Mouse (Mus musculus) myocyte (in vitro differentiated cells): Measurements from ENCODE around the gene Tcf12. TPM values are rescaled to one million over a fixed set of nuclear protein-coding genes. Genes with fewer than 3 reads are reported as not detected.

Experiments used
- H3K27me3 ChIP-seq: one replicate; pipeline ENCODE4 v1.6.1; 2011; ENCODE audit not compliant: control insufficient read depth, insufficient read depth, insufficient read length
- H3K36me3 ChIP-seq: one replicate; pipeline ENCODE4 v1.6.1; 2011; ENCODE audit not compliant: control insufficient read depth, insufficient read depth
- H3K4me2 ChIP-seq: one replicate; pipeline ENCODE4 v1.6.1; 2011; ENCODE audit warnings: low read depth, control low read depth
- H3K4me3 ChIP-seq: one replicate; pipeline ENCODE4 v1.5.1; 2011; ENCODE audit warnings: mild to moderate bottlenecking, control low read depth, moderate library complexity
- H3K79me2 ChIP-seq: one replicate; pipeline ENCODE4 v1.6.1; 2011; ENCODE audit not compliant: control insufficient read depth, insufficient read depth
- H3ac ChIP-seq: one replicate; pipeline ENCODE4 v1.6.1; 2011; ENCODE audit not compliant: control insufficient read depth, insufficient read length
- CEBPB ChIP-seq: IDR thresholded peaks from 2 replicates; pipeline ENCODE4 v1.6.1; 2011; ENCODE audit warnings: mild to moderate bottlenecking, moderate library complexity; ENCODE audit not compliant: poor library complexity, insufficient read depth, severe bottlenecking
- E2F4 ChIP-seq: IDR thresholded peaks from one replicate; pipeline ENCODE4 v1.6.1; 2011; ENCODE audit warnings: mild to moderate bottlenecking, control low read depth, moderate library complexity; ENCODE audit not compliant: insufficient read depth
- MAX ChIP-seq: IDR thresholded peaks from one replicate; pipeline ENCODE4 v1.6.1; 2011; ENCODE audit warnings: low read depth, mild to moderate bottlenecking, control low read depth
- MYOD1 ChIP-seq, 3 experiments: IDR thresholded peaks; one replicate each; pipeline ENCODE4 v1.6.1; 2011; ENCODE audit warnings: control low read depth in 2 of 3, low read depth in 2 of 3, mild to moderate bottlenecking in 2 of 3, moderate library complexity in 1 of 3; ENCODE audit not compliant: insufficient read length in 2 of 3, control insufficient read depth in 1 of 3
- MYOG ChIP-seq, 3 experiments: IDR thresholded peaks; one replicate each; pipeline ENCODE4 v1.6.1; 2011; ENCODE audit warnings: control low read depth in 2 of 3, low read depth in 2 of 3, mild to moderate bottlenecking in 2 of 3; ENCODE audit not compliant: insufficient read length in 2 of 3, control insufficient read depth in 1 of 3, insufficient read depth in 1 of 3
- POLR2A ChIP-seq: IDR thresholded peaks from one replicate; pipeline ENCODE4 v1.6.1; 2011; ENCODE audit warnings: low read depth, mild to moderate bottlenecking, control low read depth, moderate library complexity; ENCODE audit not compliant: insufficient read length
- POLR2AphosphoS2 ChIP-seq: IDR thresholded peaks from one replicate; pipeline ENCODE4 v1.6.1; 2011; ENCODE audit warnings: low read depth, control low read depth; ENCODE audit not compliant: insufficient read length
- REST ChIP-seq: IDR thresholded peaks from one replicate; pipeline ENCODE4 v1.6.1; 2011; ENCODE audit warnings: mild to moderate bottlenecking, control low read depth, moderate library complexity; ENCODE audit not compliant: insufficient read depth, insufficient read length
- SRF ChIP-seq: IDR thresholded peaks from one replicate; pipeline ENCODE4 v1.6.1; 2011; ENCODE audit warnings: low read depth; ENCODE audit not compliant: control insufficient read depth, insufficient read length
- TCF12 ChIP-seq: IDR thresholded peaks from one replicate; pipeline ENCODE4 v1.6.1; 2011; ENCODE audit warnings: mild to moderate bottlenecking, control low read depth; ENCODE audit not compliant: poor library complexity, insufficient read depth, severe bottlenecking
- TCF3 ChIP-seq: IDR thresholded peaks from one replicate; pipeline ENCODE4 v1.6.1; 2011; ENCODE audit warnings: low read depth, control low read depth; ENCODE audit not compliant: insufficient read length
- USF1 ChIP-seq: IDR thresholded peaks from one replicate; pipeline ENCODE4 v1.6.1; 2011; ENCODE audit warnings: low read depth, mild to moderate bottlenecking, control low read depth, moderate library complexity
- polyA plus RNA-seq: library from polyadenylated mRNA; unstranded; fragments of >200 nt; fragmentation: generic; extraction: Trizol; gene quantifications from one replicate; pipeline ENCODE4 v1.2.1, GENCODE M21; 2012; ENCODE audit warnings: missing spikeins

Gene Tcf12
- polyA plus RNA-seq, 1 experiment, result 34.6 TPM

DNA sequence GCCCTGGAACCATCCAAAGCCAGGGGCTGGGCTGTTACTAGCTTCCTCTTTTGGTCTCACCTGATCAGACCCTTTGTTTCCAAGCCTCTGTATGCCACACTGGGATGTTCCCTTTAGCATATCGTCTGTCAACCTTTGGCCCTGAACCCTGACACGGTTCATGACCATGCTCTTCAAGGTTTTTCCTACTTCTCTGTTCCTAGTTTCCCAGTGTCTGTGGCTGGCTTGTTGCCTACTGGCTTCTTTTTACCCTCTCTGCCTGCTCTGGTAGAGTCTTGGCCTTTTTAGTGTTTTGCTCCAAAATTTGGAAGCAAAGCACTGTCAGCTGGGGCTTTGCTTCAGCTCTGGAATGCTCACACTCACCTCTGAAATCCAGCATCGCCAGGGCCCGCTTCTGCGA, 281.3 kb downstream of the Tcf12 start:
- Histone ChIP-seq H3K4me3 (no peak overlapping the region), H3K27me3 (no peaks in the 10 kb centered on the region), H3K36me3 (no peaks in the 10 kb centered on the region), H3K79me2 (no peaks in the 10 kb centered on the region), H3K4me2 (no peak overlapping the region), H3ac (no peak overlapping the region)
- TF ChIP-seq CEBPB, result no peak
- TF ChIP-seq MYOG (IDR thresholded peaks at IDR 0.05; ENCODE audit: control insufficient read depth in 1 of 3, insufficient read depth in 1 of 3, insufficient read length in 2 of 3, low read depth in 2 of 3), result no peak
- no peak for TF ChIP-seq POLR2A
- no peak for TF ChIP-seq POLR2AphosphoS2
- TF ChIP-seq MAX, result no peak
- no peak for TF ChIP-seq SRF
- TF ChIP-seq TCF3, result no peak
- TF ChIP-seq E2F4, result no peak
- no peak for TF ChIP-seq TCF12
- TF ChIP-seq MYOD1 (IDR thresholded peaks at IDR 0.05; ENCODE audit: control insufficient read depth in 1 of 3, insufficient read length in 2 of 3, low read depth in 2 of 3), result no peak
- no peak for TF ChIP-seq REST
- no peak for TF ChIP-seq USF1

GRCm38 (mm10) chr9:71829753-71830152, 281.9 kb downstream of the Tcf12 start:
- no peak overlapping the region for H3K4me2 ChIP-seq
- no peak overlapping the region for H3K4me3 ChIP-seq
- no peak overlapping the region for H3ac ChIP-seq
- H3K36me3 ChIP-seq, result no peaks in the 10 kb centered on the region
- no peaks in the 10 kb centered on the region for H3K27me3 ChIP-seq
- TF ChIP-seq TCF12, result no peak
- TF ChIP-seq SRF, result no peak
- TF ChIP-seq MYOD1 (IDR thresholded peaks at IDR 0.05; ENCODE audit: control insufficient read depth in 1 of 3, insufficient read length in 2 of 3, low read depth in 2 of 3), result no peak
- no peak for TF ChIP-seq MYOG (IDR thresholded peaks at IDR 0.05; ENCODE audit: control insufficient read depth in 1 of 3, insufficient read depth in 1 of 3, insufficient read length in 2 of 3, low read depth in 2 of 3)
- no peak for TF ChIP-seq CEBPB
- no peak for TF ChIP-seq USF1
- no peak for TF ChIP-seq POLR2A
- no peak for TF ChIP-seq E2F4
- no peak for TF ChIP-seq REST
- no peak for TF ChIP-seq POLR2AphosphoS2
- no peak for TF ChIP-seq MAX
- no peak for TF ChIP-seq TCF3
- H3K79me2 ChIP-seq, result no peaks in the 10 kb centered on the region

- no peak overlapping the region for H3K4me2 ChIP-seq
- H3K36me3 ChIP-seq, result no peaks in the 10 kb centered on the region
- H3K27me3 ChIP-seq, result no peaks in the 10 kb centered on the region
- TF ChIP-seq E2F4 (no peak), POLR2AphosphoS2 (no peak), CEBPB (no peak), MYOG (IDR thresholded peaks at IDR 0.05; ENCODE audit: control insufficient read depth in 1 of 3, insufficient read depth in 1 of 3, insufficient read length in 2 of 3, low read depth in 2 of 3) (no peak), REST (no peak), MAX (no peak), TCF12 (no peak), POLR2A (no peak), MYOD1 (IDR thresholded peaks at IDR 0.05; ENCODE audit: control insufficient read depth in 1 of 3, insufficient read length in 2 of 3, low read depth in 2 of 3) (no peak), USF1 (no peak)
- H3ac ChIP-seq, result no peak overlapping the region
- no peaks in the 10 kb centered on the region for H3K79me2 ChIP-seq
- no peak overlapping the region for H3K4me3 ChIP-seq
These were observed 282.5 kb downstream of the Tcf12 start for GRCm38 (mm10) chr9:71829137-71829536.

- Histone ChIP-seq H3ac (no peak overlapping the region), H3K79me2 (no peaks in the 10 kb centered on the region), H3K36me3 (no peaks in the 10 kb centered on the region), H3K27me3 (no peaks in the 10 kb centered on the region), H3K4me2 (no peak overlapping the region), H3K4me3 (no peak overlapping the region)
- no peak for TF ChIP-seq E2F4
- TF ChIP-seq POLR2A, result no peak
- no peak for TF ChIP-seq MAX
- no peak for TF ChIP-seq TCF12
- no peak for TF ChIP-seq REST
- no peak for TF ChIP-seq USF1
- no peak for TF ChIP-seq MYOD1 (IDR thresholded peaks at IDR 0.05; ENCODE audit: control insufficient read depth in 1 of 3, insufficient read length in 2 of 3, low read depth in 2 of 3)
- no peak for TF ChIP-seq MYOG (IDR thresholded peaks at IDR 0.05; ENCODE audit: control insufficient read depth in 1 of 3, insufficient read depth in 1 of 3, insufficient read length in 2 of 3, low read depth in 2 of 3)
- no peak for TF ChIP-seq TCF3
- TF ChIP-seq POLR2AphosphoS2, result no peak
- no peak for TF ChIP-seq SRF
- TF ChIP-seq CEBPB, result no peak
These were observed 284.3 kb downstream of the Tcf12 start for GRCm38 (mm10) chr9:71827371-71827770.
